Mouse (Mus musculus): ENCODE measurements around the gene Pomgnt1.

The Pomgnt1 gene

GRCm38 (mm10) chr4:116137421-116137996 is 13.9 kb downstream of the Pomgnt1 start:
- DNase-seq (ENCODE audit: low read depth, low spot score) = no peak

GRCm38 (mm10) chr4:116140801-116141574 is 17.3 kb downstream of the Pomgnt1 start:
- no peak for DNase-seq (ENCODE audit: low read depth, low spot score)

GRCm38 (mm10) chr4:116141736-116142135 is 18.1 kb downstream of the Pomgnt1 start:
- DNase-seq (ENCODE audit: low read depth, low spot score) = no peak

GRCm38 (mm10) chr4:116142269-116142668 is 18.6 kb downstream of the Pomgnt1 start:
- no peak for DNase-seq (ENCODE audit: low read depth, low spot score)

- no peak for DNase-seq (ENCODE audit: low read depth, low spot score)
Measured at GRCm38 (mm10) chr4:116143317-116143811, 19.7 kb downstream of the Pomgnt1 start.

GRCm38 (mm10) chr4:116143891-116144717 is 20.5 kb downstream of the Pomgnt1 start:
- DNase-seq (ENCODE audit: low read depth, low spot score) = peak; percentile 43

- no peak for DNase-seq (ENCODE audit: low read depth, low spot score)
Measured at GRCm38 (mm10) chr4:116149812-116150155, 26.1 kb downstream of the Pomgnt1 start.

GRCm38 (mm10) chr4:116150156-116150861 is 26.7 kb downstream of the Pomgnt1 start:
- DNase-seq (ENCODE audit: low read depth, low spot score) = no peak

GRCm38 (mm10) chr4:116150862-116151221 is 27.2 kb downstream of the Pomgnt1 start:
- DNase-seq (ENCODE audit: low read depth, low spot score) = no peak

- no peak for DNase-seq (ENCODE audit: low read depth, low spot score)
Measured at GRCm38 (mm10) chr4:116151238-116151637, 27.6 kb downstream of the Pomgnt1 start, which contains the start of gene Lurap1. Gene Lurap1, minus strand, starts transcription at chr4:116151338.

GRCm38 (mm10) chr4:116152702-116153101 is 29.1 kb downstream of the Pomgnt1 start:
- DNase-seq (ENCODE audit: low read depth, low spot score) = no peak

- no peak for DNase-seq (ENCODE audit: low read depth, low spot score)
Measured at GRCm38 (mm10) chr4:116157882-116158281, 34.2 kb downstream of the Pomgnt1 start.

GRCm38 (mm10) chr4:116159912-116160311 is 36.3 kb downstream of the Pomgnt1 start:
- no peak for DNase-seq (ENCODE audit: low read depth, low spot score)

GRCm38 (mm10) chr4:116160769-116161168 is 37.1 kb downstream of the Pomgnt1 start:
- DNase-seq (ENCODE audit: low read depth, low spot score) = no peak

GRCm38 (mm10) chr4:116162142-116162541 is 38.5 kb downstream of the Pomgnt1 start:
- no peak for DNase-seq (ENCODE audit: low read depth, low spot score)

- no peak for DNase-seq (ENCODE audit: low read depth, low spot score)
Measured at GRCm38 (mm10) chr4:116164759-116165554, 41.3 kb downstream of the Pomgnt1 start.

GRCm38 (mm10) chr4:116165708-116166407 is 42.2 kb downstream of the Pomgnt1 start:
- DNase-seq (ENCODE audit: low read depth, low spot score) = no peak

GRCm38 (mm10) chr4:116167404-116167803 is 43.8 kb downstream of the Pomgnt1 start, which contains the start of gene Tspan1:
Gene Tspan1, minus strand, starts transcription at chr4:116167601.
- no peak for DNase-seq (ENCODE audit: low read depth, low spot score)

- no peak for DNase-seq (ENCODE audit: low read depth, low spot score)
Measured at GRCm38 (mm10) chr4:116168617-116169352, 45.1 kb downstream of the Pomgnt1 start.

GRCm38 (mm10) chr4:116169353-116169672 is 45.7 kb downstream of the Pomgnt1 start:
- DNase-seq (ENCODE audit: low read depth, low spot score) = no peak
